Mouse (Mus musculus) C2C12 (cell line): ENCODE results near the gene 2410004P03Rik.

Experiments
- CTCF ChIP-seq: IDR thresholded peaks from one replicate; pipeline ENCODE4 v1.5.1; 2011; ENCODE audit not compliant: control insufficient read depth, insufficient read depth, insufficient read length
- MYOD1 ChIP-seq: IDR thresholded peaks from one replicate; pipeline ENCODE4 v1.6.1; 2011; ENCODE audit warnings: low read depth; ENCODE audit not compliant: control insufficient read depth, insufficient read length
- USF1 ChIP-seq: IDR thresholded peaks from one replicate; pipeline ENCODE4 v1.6.1; 2011; ENCODE audit warnings: low read depth, mild to moderate bottlenecking, control low read depth, moderate library complexity

- no peak for TF ChIP-seq CTCF
- no peak for TF ChIP-seq USF1
- TF ChIP-seq MYOD1, result no peak
Observed at GRCm38 (mm10) chr12:17038246-17038645, 26.7 kb upstream of the 2410004P03Rik start.
